Mouse (Mus musculus) megakaryocyte, embryonic 14.5 days (primary cell): ENCODE data around the gene Gm49361.

ENCODE experiments used
- FLI1 ChIP-seq: IDR thresholded peaks from 2 replicates; pipeline ENCODE4 v1.6.1; 2012; ENCODE audit warnings: low read length, inconsistent platforms, mixed read lengths
- GATA1 ChIP-seq: IDR thresholded peaks from 3 replicates; pipeline ENCODE4 v1.6.1; 2012; ENCODE audit warnings: mixed read lengths, low read length, inconsistent platforms, borderline replicate concordance

DNA sequence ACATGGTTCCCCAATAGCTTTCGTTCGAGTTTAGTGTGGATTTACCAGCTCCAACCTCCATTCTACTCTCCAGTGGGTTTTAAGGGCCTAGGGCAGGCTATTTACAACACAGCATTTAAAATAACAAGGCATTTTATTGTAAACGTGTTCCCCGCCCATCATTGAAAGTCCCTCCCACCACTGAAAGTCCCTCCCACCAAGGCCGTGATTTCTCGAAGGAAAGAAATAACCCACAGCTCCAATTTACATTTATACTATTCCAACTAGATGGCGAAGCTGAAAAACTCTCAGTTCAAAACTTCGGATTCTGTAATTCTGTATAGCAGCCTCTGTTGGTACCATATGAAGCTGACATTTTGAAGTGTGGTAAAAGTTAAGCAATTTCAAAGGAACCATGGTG lies 1.4 kb downstream of the Gm49361 start:
- TF ChIP-seq FLI1 (no peak), GATA1 (no peak)
